Mouse (Mus musculus) urinary bladder, postnatal 25 days (tissue): ENCODE data around the gene Ing5.
"Not testable (repeated sequence)": the region's sequence is repeated elsewhere in the genome, so short reads cannot be mapped to it uniquely, and the experiment has no call there.

Experiments
- DNase-seq: peaks from one replicate; pipeline ENCODE4 v3.0.0; 2022; ENCODE audit warnings: low spot score

The Ing5 gene

DNA sequence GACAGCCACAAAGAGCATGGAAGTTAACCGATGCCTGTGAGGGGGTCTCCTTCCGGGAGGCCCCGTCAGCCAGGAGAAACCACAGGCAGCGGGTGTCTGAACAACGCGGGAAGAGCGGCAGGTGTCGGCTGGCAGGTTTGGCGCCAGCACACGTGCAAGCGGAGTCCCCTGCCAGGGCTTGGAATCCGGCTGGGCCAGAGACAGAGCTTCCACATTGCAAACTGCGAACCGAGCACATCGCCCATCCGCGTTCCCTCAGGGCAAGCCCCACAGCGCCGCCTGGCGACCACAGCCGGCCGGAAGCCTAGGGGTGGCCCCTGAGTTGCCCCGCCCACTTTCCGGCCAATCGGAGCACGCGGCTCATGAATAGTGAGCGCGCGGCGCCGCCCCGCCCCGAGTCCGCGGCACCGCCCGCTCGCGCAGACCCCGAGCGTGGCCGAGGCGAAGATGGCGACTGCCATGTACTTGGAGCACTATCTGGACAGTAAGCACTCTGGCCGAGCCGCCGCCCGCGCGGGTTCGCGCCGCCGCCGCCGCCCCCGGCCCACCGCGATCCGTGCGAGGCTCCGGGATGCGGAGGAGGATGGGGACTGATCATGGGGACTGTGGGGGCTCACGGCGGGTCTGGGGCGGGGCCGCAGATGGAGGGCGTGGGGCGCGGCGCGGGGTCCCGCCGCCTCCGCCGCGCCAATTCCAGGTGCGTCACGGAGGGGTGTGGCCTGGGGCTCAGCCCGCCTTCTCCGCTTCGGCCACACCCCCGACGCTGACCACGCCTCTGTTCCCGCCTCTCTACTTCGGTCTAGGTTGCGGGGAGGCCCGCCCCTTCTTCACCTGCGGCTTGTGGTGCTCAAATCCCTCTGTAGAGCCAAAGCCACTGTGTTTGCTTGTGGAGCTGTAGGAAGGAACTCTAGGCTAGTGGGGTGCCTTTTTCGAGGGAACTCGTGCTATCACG, at the start of gene Ing5:
Gene Ing5, plus strand, starts transcription at position 410 of the 952 bp plus-strand sequence.
- DNase-seq: peak; percentile 100

DNA sequence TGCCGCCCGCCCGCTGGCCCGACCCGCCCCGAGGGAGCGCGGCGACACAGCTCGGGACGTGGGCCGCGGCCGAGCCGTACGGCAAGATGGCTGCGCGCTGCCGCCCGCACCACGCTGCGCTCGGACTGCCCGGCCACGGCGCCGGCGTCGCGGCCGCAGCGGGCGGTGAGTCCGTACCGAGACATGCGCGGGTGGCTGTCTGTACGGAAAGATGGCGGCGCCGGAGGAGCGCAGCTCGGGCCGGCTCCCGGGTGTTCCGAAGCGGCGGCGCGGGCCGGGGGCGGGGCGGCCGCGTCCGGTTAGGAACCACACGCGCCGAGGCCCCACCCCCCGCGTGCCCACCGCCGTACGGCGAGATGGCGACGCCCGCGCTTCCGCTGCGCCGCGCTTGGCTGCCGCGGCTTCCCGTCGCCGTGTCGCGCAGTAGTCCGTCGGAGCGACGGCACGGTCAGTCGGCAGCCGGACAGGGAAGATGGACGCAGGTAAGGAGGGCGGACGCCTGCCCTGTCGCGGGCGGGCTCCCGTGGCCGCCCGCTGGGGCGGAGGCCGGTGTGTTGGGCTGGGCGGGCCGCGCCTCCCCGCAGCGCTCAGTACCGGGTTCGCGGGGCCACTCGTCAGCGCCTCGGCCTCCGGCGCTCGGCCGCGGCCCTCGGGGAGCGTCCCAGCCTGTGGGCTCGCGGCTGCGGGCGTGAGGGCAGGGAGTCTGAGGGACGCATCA, 49.0 kb upstream of the Ing5 start, which contains the start of gene Thap4:
Gene Thap4, minus strand, starts transcription at position 292 of the 718 bp plus-strand sequence.
- peak; percentile 91 for DNase-seq

DNA sequence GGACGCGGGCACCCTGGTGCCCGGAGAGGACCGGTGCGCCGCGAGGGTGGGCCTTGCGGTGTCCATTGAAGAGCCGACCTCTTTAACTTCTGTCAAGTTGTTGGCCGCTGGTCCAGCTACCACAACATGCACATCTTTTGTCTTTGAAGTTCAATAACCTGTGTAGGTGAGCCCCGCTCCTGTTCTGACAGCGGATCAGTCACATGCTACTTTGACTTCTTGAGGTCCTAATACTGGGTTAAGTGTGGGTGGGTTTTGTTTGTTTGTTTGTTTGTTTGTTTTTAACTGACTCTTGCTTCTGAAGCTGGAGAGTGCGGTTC, 48.5 kb upstream of the Ing5 start:
- DNase-seq: no peak

- no peak for DNase-seq
These were observed 48.1 kb upstream of the Ing5 start for GRCm38 (mm10) chr1:93755618-93756017.

GRCm38 (mm10) chr1:93756154-93756553, 47.6 kb upstream of the Ing5 start:
- DNase-seq: no peak

DNA sequence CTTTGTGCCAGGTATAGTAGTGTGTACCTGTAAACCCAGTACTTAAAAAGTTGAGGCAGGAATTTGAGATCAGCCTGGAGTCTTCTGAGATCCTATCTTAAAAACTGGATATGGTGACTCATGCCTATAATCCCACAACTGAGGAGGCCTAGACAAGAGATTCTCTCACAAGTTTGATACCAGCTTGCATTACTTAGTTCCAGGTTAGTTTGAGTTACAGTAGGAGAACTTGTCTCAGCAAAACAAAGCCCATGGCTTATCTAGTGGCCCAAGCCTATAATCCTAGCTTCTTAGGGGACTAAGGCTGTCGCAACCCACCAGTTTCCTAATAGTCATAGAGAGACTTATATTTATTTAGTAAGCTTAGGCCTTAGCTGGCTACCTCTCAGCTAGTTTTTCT, 43.7 kb upstream of the Ing5 start:
- no peak for DNase-seq

- not testable (repeated sequence) for DNase-seq
These were observed 40.2 kb upstream of the Ing5 start for GRCm38 (mm10) chr1:93763531-93763930.

GRCm38 (mm10) chr1:93764871-93765591, 38.7 kb upstream of the Ing5 start:
- no peak for DNase-seq

DNA sequence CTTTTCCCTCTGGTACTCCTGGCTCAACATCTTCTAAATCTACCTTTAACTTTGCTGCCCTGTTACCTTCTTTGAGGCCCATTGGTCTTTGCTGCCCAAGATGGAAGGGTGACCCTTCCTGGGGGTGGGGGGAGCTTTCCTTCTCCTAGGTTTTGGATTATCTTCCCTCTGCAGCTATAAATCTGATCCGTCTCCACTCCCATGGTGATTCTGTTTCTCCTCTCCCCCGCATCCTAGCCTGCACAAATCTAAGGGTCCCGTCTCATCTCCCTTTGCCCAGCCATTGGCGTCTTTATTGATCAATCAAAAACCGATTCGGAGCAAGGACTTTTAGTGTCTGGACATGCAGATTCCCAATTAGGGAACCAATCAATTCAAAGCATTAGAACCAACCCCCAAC, 36.2 kb upstream of the Ing5 start:
- no peak for DNase-seq

- no peak for DNase-seq
These were observed 33.9 kb upstream of the Ing5 start for GRCm38 (mm10) chr1:93769901-93770300.

- DNase-seq: no peak
These were observed 27.1 kb upstream of the Ing5 start for GRCm38 (mm10) chr1:93776686-93777085.

DNA sequence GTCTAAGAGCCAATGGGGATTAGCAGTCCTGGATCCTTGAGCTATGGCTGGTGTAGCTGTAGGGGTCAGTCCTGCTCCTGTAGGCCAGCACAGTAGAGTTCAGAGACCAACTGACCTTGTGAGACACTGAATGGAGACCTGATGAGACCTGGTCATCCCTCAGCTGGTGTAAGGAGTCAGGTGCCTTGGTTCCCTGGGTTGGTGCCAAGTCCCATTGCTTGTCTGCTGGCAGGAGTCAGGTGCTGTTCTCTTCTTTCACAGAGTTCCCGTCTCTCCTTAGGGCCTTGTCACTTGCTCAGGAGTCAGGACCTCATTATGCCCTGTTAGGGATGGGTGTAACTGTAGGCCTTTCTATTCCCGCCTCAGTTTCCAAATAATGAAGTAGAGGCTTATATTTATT, 16.9 kb upstream of the Ing5 start:
- DNase-seq: no peak

GRCm38 (mm10) chr1:93794526-93794925, 9.2 kb upstream of the Ing5 start:
- no peak for DNase-seq

GRCm38 (mm10) chr1:93795886-93796285, 7.9 kb upstream of the Ing5 start:
- no peak for DNase-seq

GRCm38 (mm10) chr1:93800670-93801503, 2.9 kb upstream of the Ing5 start:
- DNase-seq: no peak

- DNase-seq: peak; percentile 84
These were observed 2.0 kb upstream of the Ing5 start, which contains the start of gene Dtymk for GRCm38 (mm10) chr1:93801741-93802238. TSS of gene Dtymk (minus strand) at chr1:93801934.

DNA sequence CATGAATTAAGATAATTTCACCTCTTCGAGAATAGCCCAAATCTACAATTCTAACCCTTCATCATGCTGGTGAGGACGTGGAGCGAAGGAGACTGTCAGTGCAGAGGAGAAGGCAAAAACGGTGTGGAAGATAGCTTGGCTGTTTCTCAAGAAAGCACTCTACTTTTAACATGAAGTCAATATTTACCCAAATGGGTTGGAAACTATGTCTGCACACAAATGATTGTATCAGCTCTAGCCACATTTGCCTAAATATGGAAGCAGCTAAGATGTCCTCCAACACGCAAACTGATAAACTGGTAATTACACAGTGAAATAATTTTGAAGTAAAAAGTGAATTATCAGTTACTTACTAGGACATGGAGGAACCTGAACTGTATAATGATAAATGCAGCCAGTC, 994 bp upstream of the Ing5 start:
- DNase-seq: no peak

- DNase-seq: no peak
These were observed 1.1 kb downstream of the Ing5 start for GRCm38 (mm10) chr1:93804818-93805217.

GRCm38 (mm10) chr1:93805221-93805951, 1.6 kb downstream of the Ing5 start:
- DNase-seq: no peak

GRCm38 (mm10) chr1:93808871-93809270, 5.1 kb downstream of the Ing5 start:
- DNase-seq: no peak

- no peak for DNase-seq
These were observed 6.2 kb downstream of the Ing5 start for GRCm38 (mm10) chr1:93810011-93810410.
